Mouse (Mus musculus): ENCODE results near the gene Col7a1. TPM values are rescaled to one million over a fixed set of nuclear protein-coding genes. Genes with fewer than 3 reads are reported as not detected.

The Col7a1 gene
- polyA plus RNA-seq, 1 experiment from 2014 or later, result 1.1 TPM

MicroRNAs within 50 kb of the gene (microRNA counts, 519-probe panel; counts per million panel counts)
- microRNA mmu-miR-711, result not detected

Small RNAs within 50 kb of the gene (microRNA-seq; reads per million reads assigned to microRNA genes)
- not detected for gene Mir711

Other genes starting within 250 kb of the Col7a1 start
- 217 and 221 TPM in 2 replicates for gene Ip6k2, start 169.8 kb upstream of the Col7a1 start, polyA plus RNA-seq (2014; fragmentation: Nextera tagmentation; extraction: Ambion mirVana)
- 13.6 and 19.2 TPM in 2 replicates for gene Nckipsd, start 145.2 kb upstream of the Col7a1 start, polyA plus RNA-seq (2014; fragmentation: Nextera tagmentation; extraction: Ambion mirVana)
- gene Celsr3, start 127.3 kb upstream of the Col7a1 start, polyA plus RNA-seq (2014; fragmentation: Nextera tagmentation; extraction: Ambion mirVana), result 10.7 and 17.6 TPM in 2 replicates
- gene Slc26a6, start 100.3 kb upstream of the Col7a1 start, polyA plus RNA-seq (2014; fragmentation: Nextera tagmentation; extraction: Ambion mirVana), result 10.6 and 14.7 TPM in 2 replicates
- gene Tmem89, start 39.0 kb upstream of the Col7a1 start, polyA plus RNA-seq (2014; fragmentation: Nextera tagmentation; extraction: Ambion mirVana), result not detected in 2 replicates
- gene Uqcrc1, start 17.0 kb upstream of the Col7a1 start, polyA plus RNA-seq (2014; fragmentation: Nextera tagmentation; extraction: Ambion mirVana), result 453 TPM in 2 replicates
- gene Ucn2, start 32.4 kb downstream of the Col7a1 start, polyA plus RNA-seq (2014; fragmentation: Nextera tagmentation; extraction: Ambion mirVana), result 0.15 and 0.25 TPM in 2 replicates
- 16.0 and 20.8 TPM in 2 replicates for gene Pfkfb4, start 38.2 kb downstream of the Col7a1 start, polyA plus RNA-seq (2014; fragmentation: Nextera tagmentation; extraction: Ambion mirVana)
- 40.8 and 48.9 TPM in 2 replicates for gene Shisa5, start 85.0 kb downstream of the Col7a1 start, polyA plus RNA-seq (2014; fragmentation: Nextera tagmentation; extraction: Ambion mirVana)
- gene Trex1, start 106.1 kb downstream of the Col7a1 start, polyA plus RNA-seq (2014; fragmentation: Nextera tagmentation; extraction: Ambion mirVana), result 11.1 and 11.9 TPM in 2 replicates
- 27.3 and 29.6 TPM in 2 replicates for gene Atrip, start 120.5 kb downstream of the Col7a1 start, polyA plus RNA-seq (2014; fragmentation: Nextera tagmentation; extraction: Ambion mirVana)
- 19.4 and 21.2 TPM in 2 replicates for gene Ccdc51, start 128.9 kb downstream of the Col7a1 start, polyA plus RNA-seq (2014; fragmentation: Nextera tagmentation; extraction: Ambion mirVana)
- 652 and 758 TPM in 2 replicates for gene Tma7, start 129.0 kb downstream of the Col7a1 start, polyA plus RNA-seq (2014; fragmentation: Nextera tagmentation; extraction: Ambion mirVana)
- 13.9 and 15.7 TPM in 2 replicates for gene Plxnb1, start 141.8 kb downstream of the Col7a1 start, polyA plus RNA-seq (2014; fragmentation: Nextera tagmentation; extraction: Ambion mirVana)
- gene Fbxw21, start 208.5 kb downstream of the Col7a1 start, polyA plus RNA-seq (2014; fragmentation: Nextera tagmentation; extraction: Ambion mirVana), result not detected in 2 replicates
- gene Fbxw13, start 242.4 kb downstream of the Col7a1 start, polyA plus RNA-seq (2014; fragmentation: Nextera tagmentation; extraction: Ambion mirVana), result not detected in 2 replicates

Measured in forebrain, embryonic 14.5 days (tissue).